Mouse (Mus musculus): ENCODE measurements around the gene Srsf7. TPM values are rescaled to one million over a fixed set of nuclear protein-coding genes. Genes with fewer than 3 reads are reported as not detected.
"Not testable (repeated sequence)": the region's sequence is repeated elsewhere in the genome, so short reads cannot be mapped to it uniquely, and the experiment has no call there.

Gene Srsf7
- total RNA-seq (2021): 100 to 1,000 TPM in 1 of 2 experiments, 10 to 100 TPM in 1; 86.3 to 112 TPM

DNA sequence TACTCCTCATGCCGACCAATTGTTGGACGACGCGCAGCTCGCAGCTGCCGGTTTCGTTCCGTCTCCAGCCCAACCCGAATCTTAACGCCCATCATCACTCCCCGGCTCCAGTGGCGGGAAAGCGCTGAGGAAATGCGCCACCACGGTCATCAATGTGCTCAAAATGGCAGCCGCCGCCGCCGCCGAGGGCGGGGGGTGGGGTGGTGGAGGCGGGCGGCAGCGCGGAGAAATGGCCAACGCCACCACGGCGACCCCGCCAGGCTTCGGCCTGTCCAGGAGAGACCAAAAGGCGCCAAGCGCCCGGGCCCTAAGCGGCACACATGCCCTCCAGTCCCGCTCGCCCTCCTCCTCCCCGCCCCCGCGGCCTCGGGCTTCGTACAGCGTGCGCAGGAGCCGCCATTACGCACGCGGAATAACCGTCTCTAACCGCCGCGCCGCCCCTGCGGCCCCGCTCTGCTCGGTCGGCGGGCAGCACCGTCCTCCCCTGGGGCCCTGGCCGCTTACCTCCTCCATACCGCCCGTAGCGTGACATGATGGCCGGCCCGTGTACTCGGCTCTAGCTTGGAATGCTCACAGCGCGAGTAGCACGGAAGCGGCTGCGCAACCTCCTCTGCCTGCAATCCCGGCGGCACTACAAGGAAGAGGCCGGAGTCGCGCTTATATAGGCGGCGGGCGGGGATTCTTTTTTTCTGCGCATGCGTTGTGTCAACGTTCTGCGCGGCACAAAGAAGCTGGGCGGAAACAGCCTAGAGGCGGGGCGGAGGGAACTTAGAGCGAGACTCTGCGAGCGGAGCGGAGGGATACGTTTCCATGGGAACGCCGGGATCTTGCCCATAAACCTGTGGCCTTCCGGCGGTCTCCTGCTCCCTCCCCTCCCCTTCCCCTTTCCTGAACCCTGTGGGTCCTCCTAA is at the start of gene Srsf7, which contains the start of gene Ttc39d:
Gene Srsf7 (minus strand): TSS at position 637 of the 911 bp plus-strand sequence.
Gene Ttc39d (plus strand): TSS at position 790 of the 911 bp plus-strand sequence.
- DNase-seq (ENCODE audit: low spot score in 2 of 2): peak; percentile 98 to 99
- intact Hi-C loops (cut with DNase I): loop anchor here (1.0 to 2.0 kb wide), 2 partner anchors 18 to 28 kb away; partner anchors contain the start of gene Gemin6

GRCm38 (mm10) chr17:80255208-80255607 is 48.1 kb upstream of the Srsf7 start:
- no peak for DNase-seq (ENCODE audit: low spot score in 2 of 2)

DNA sequence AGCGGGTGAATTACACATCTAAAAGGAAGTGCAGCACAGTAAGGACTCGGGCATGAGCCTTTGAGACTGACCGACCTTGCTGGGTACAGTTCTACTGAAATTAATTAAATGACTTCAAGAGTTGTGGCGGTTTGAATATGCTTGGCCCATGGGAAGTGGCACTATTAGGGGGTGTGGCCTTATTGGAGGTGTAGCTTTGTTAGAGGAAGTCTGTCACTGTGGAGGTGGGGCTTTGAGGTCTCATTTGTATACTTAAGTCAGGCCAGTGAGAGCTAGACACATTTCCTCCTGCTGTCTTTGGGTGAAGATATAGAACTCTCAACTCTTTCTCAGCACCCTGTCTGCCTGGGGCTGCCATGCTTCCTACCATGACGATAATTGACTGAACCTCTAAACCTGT is 47.3 kb upstream of the Srsf7 start:
- no peak for DNase-seq (ENCODE audit: low spot score in 2 of 2)
- intact Hi-C loops (cut with DNase I): no loop called here

More at GRCm38 (mm10) chr17:80255208-80255607, 48.1 kb upstream of the Srsf7 start:
- intact Hi-C loops (cut with DNase I): no loop called here

DNA sequence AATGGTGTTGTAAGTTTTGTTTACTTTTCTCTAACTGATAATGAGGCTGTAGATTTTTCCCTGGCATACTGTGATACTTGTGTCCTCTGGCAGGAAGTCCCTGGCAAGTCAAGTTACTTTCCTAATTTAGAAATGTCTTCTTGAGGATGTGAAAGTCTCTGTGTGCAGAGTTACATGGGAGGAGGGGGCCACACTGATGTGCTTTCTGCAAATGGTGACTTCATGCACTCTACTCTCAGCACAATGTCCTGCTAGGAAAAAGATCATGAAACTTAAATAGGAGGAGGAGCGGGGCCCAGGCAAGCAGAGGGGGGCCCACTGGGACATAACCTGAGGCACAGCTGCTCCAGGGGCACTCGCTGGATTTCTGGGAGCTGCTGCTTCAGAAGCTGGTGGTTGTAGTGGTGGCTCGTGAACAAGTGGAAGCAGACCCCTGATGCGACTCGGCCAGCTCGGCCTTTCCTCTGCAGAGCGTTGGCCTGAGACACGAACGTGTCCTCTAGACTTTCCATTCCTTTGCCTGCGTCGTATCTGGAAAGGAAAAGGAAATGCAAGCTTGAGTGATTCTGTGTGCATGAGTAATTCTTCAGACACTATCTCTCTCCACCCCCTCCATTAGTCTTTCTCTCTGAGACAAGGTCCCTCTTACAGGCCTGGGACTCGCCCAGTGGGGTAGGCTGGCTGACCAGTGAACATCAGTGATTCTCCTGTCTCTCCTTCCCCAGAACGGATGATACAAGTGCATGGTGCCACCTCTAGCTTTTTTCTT is 45.8 kb upstream of the Srsf7 start:
- intact Hi-C loops (cut with DNase I): no loop called here

DNA sequence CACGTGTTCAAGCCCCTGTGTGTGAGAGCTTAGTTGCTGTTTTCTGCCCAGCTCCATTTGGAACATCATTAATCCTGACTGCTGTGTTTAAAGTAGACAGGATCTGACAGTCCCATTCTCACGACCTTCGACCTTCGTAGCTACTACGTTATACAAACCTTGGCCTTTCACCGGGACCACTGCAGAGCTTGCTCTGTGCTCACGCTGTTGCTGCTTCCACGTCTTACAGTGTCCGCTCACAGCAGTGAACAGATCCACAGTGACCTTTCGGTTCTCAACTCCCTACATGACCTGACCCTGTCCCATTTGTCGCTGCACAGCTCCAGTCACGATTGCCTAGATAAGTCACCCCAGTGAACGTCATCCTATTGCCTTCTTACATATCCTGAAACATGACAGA is 36.0 kb upstream of the Srsf7 start:
- intact Hi-C loops (cut with DNase I): no loop called here

More for the DNA sequence above, 45.8 kb upstream of the Srsf7 start:
- DNase-seq (ENCODE audit: low spot score in 2 of 2): no peak

DNA sequence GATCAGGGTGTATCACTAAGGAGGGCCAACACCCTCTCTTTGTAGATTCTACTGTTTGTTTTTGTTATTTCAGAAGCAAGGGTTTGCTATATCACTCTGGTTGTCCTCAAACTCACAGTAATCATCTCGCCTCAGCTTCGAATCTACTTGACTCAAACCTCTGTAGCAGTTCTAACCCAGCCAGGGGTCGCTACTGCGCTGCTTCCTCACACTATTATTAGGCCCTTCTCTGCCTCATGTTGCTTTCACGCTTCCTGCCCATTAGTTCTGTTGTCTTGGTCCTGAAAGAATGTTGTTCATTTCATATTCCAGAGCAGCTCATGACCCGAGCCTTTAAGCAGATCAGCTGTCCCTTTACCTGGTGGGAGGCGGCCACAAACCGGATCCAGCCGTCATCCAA is 34.5 kb upstream of the Srsf7 start:
- DNase-seq (ENCODE audit: low spot score in 2 of 2): no peak
- intact Hi-C loops (cut with DNase I): no loop called here

More for the DNA sequence above, 36.0 kb upstream of the Srsf7 start:
- DNase-seq (ENCODE audit: low spot score in 2 of 2): no peak

- DNase-seq (ENCODE audit: low spot score in 2 of 2): no peak
- intact Hi-C loops (cut with DNase I): no loop called here
Observed at GRCm38 (mm10) chr17:80237475-80237874, 30.4 kb upstream of the Srsf7 start.

DNA sequence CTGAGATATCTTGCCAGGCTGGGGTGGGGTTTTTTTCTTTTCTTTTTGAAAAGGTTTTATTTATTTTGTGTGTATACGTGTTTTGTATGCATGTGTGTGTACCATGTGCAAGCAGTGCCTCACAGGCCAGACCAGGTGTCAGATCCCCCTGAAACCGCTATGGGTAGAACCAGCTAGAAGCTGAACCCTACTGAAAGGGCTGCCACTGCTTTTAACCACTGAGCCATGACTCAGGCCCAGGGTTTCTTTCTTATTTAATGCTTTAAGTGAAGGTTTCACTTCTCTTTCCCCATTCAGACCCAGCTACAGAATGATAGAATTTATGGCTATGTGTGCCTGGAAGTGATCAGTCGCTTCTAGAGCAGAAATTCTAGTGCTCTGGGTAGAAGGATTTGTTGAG is 29.7 kb upstream of the Srsf7 start:
- intact Hi-C loops (cut with DNase I): no loop called here
- DNase-seq (ENCODE audit: low spot score in 2 of 2): no peak

DNA sequence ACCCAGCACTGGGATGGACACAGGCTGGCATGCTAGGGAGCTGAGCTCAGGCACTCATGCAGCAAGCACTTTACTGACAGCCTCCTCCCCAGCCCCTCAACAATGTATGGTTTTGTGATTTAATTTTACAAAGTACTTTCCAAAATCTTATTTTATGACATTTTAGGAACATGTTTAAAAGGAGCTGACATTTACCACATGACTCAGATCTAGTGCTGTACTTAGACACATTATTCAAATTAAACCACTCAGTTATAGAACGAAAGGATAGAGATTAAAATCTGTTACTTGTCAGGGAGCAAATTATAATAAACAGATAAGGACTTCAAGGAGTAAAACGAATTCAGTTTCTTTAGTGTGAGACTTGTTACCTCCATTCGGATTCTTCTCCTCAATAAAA is 28.4 kb upstream of the Srsf7 start:
- intact Hi-C loops (cut with DNase I): loop anchor here (1.0 kb wide), 1 partner anchor 28 kb away; the partner anchor contains the start of genes Srsf7 and Ttc39d

DNA sequence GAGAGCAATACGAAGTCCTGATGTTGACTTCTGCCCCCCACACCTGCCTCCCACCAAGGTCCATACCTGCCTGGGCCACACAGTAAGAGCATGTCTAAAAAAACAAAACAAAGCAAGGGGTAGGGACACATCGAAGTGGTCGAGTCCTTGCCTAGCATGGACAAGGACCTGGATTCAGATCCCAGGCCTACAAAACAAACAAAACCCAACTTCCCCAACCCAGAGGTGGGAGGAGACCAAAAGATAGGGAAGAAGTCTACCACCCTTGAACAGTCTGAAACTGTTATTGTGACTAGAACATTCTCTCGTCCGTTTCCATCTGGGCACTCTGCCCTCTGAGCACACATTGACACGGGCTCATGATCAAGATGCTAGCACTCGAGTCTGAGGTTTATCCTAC is 27.3 kb upstream of the Srsf7 start:
- intact Hi-C loops (cut with DNase I): no loop called here
- DNase-seq (ENCODE audit: low spot score in 2 of 2): no peak

More for the DNA sequence above, 28.4 kb upstream of the Srsf7 start:
- peak in 1 of 2 experiments; percentile 27 for DNase-seq (ENCODE audit: low spot score in 2 of 2)

- intact Hi-C loops (cut with DNase I): no loop called here
- DNase-seq (ENCODE audit: low spot score in 2 of 2): no peak
Observed at GRCm38 (mm10) chr17:80233844-80234243, 26.7 kb upstream of the Srsf7 start.

- DNase-seq (ENCODE audit: low spot score in 2 of 2): no peak
- intact Hi-C loops (cut with DNase I): no loop called here
Observed at GRCm38 (mm10) chr17:80229396-80229795, 22.3 kb upstream of the Srsf7 start.

GRCm38 (mm10) chr17:80225142-80225541 is 18.0 kb upstream of the Srsf7 start:
- intact Hi-C loops (cut with DNase I): loop anchor here (2.0 kb wide), 1 partner anchor 18 kb away; the partner anchor contains the start of genes Srsf7 and Ttc39d
- not testable (repeated sequence) for DNase-seq (ENCODE audit: low spot score in 2 of 2)

GRCm38 (mm10) chr17:80224326-80225116 is 17.4 kb upstream of the Srsf7 start, which contains the start of gene Gemin6:
Gene Gemin6, plus strand, starts transcription at chr17:80224441.
- intact Hi-C loops (cut with DNase I): loop anchor here (2.0 kb wide), 1 partner anchor 18 kb away; the partner anchor contains the start of genes Srsf7 and Ttc39d
- peak; percentile 89 to 90 for DNase-seq (ENCODE audit: low spot score in 2 of 2)

DNA sequence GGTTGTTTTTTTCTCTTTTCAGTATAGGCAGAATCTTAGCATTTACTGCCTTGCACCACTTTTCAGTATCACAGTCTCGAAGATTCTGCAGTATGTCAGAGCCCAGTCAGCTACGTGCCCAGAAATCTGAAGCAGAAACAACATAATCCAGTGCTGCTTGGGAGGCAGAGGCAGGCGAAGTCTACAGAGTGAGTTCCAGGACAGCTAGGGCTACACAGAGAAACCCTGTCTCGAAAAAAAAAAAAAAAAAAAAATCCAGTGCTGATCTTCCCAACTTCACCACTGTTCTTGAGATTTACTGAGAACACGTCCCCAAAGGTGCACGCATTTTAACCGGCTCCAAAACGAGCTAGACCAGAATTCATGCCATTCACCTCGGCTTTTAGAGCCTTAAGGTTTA is 16.7 kb upstream of the Srsf7 start:
- intact Hi-C loops (cut with DNase I): loop anchor here (2.0 kb wide), 1 partner anchor 17 kb away; the partner anchor contains the start of genes Srsf7 and Ttc39d
- no peak for DNase-seq (ENCODE audit: low spot score in 2 of 2)

GRCm38 (mm10) chr17:80221890-80222628 is 15.0 kb upstream of the Srsf7 start:
- intact Hi-C loops (cut with DNase I): no loop called here
- DNase-seq (ENCODE audit: low spot score in 2 of 2): no peak

DNA sequence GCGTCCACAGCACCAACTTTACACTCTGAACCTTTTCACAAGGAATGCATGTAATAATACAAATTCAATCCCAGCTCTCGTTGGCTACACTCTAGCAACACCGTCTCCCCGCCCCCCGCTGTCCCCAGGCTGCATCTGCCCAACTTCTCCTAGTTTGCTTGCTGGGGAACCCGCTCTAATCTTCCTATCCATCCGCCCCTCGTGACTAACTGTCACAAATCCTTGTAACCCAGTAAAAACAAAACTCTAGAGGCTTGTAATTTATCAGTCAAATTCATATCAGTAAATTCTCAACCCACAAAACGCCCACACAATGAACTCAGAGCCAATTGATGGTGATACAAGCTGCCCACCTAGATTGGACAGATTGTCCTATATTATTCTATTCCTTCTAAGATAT is 14.1 kb upstream of the Srsf7 start:
- DNase-seq (ENCODE audit: low spot score in 2 of 2): no peak
- intact Hi-C loops (cut with DNase I): no loop called here

GRCm38 (mm10) chr17:80220131-80220530 is 13.0 kb upstream of the Srsf7 start:
- no peak for DNase-seq (ENCODE audit: low spot score in 2 of 2)
- intact Hi-C loops (cut with DNase I): no loop called here

Data from left cerebral cortex, postnatal 36 days (tissue).